ENCODE assay signal across 8 mouse cellular contexts in the genomic region with DNA sequence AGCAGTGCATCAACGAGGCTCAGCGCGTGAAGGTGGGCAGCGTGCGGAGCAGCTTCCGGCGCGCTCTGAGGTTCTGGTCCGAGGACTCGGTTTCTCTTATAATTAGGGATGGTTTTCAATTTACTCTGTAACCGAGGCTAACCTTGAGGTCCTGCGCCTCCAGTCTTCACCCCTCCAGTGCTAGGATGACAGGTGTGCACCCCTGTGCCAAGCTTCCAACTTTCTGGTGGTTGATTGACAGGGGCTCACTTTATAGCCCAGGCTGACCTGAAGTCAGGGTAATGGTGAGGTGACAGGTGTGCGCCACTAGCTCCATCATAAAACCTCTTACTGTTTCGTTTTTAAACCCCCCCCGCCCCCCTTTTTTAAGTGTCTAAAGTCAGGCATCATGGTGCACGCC. TPM values are rescaled to one million over a fixed set of nuclear protein-coding genes. Genes with fewer than 3 reads are reported as not detected.
A peak's percentile ranks its signal among the peaks of the same experiment; 100 is the strongest.
DNase-seq lines count a peak whose midpoint lies in the region; ATAC-seq and TF ChIP-seq lines count a peak whose summit lies in the region.

No protein-coding gene starts in this region.

- H3K9ac ChIP-seq in kidney, postnatal 0 days (ENCODE audit: low read depth, low read length): peak overlapping the region; percentile 86
- H3K9ac ChIP-seq in embryonic facial prominence, embryonic 12.5 days: peak overlapping the region; percentile 76
- peak overlapping the region; percentile 83 for H3K9ac ChIP-seq in intestine, embryonic 15.5 days
- peak overlapping the region; percentile 75 for H3K9ac ChIP-seq in midbrain, postnatal 0 days (replicated peaks; ENCODE audit: low read length, poor library complexity, severe bottlenecking)

- TF ChIP-seq CTCF in kidney, postnatal 0 days (IDR thresholded peaks at IDR 0.05; ENCODE audit: low read depth): no peak
- TF ChIP-seq CTCF in midbrain, postnatal 0 days (IDR thresholded peaks at IDR 0.05): no peak

- H3K27ac ChIP-seq in kidney, postnatal 0 days: peak overlapping the region; percentile 73
- H3K27ac ChIP-seq in embryonic facial prominence, embryonic 12.5 days: peak overlapping the region; percentile 47
- H3K27ac ChIP-seq in intestine, embryonic 15.5 days: peak overlapping the region; percentile 61
- peak overlapping the region; percentile 62 for H3K27ac ChIP-seq in midbrain, postnatal 0 days (ENCODE audit: low read depth, low read length)

- H3K9me3 ChIP-seq in kidney, postnatal 0 days (replicated peaks; ENCODE audit: low read length): no peaks in the 10 kb centered on the region
- H3K9me3 ChIP-seq in embryonic facial prominence, embryonic 12.5 days: no peaks in the 10 kb centered on the region
- H3K9me3 ChIP-seq in intestine, embryonic 15.5 days: no peaks in the 10 kb centered on the region
- H3K9me3 ChIP-seq in midbrain, postnatal 0 days (ENCODE audit: low read length): no peaks in the 10 kb centered on the region

- WGBS in kidney, postnatal 0 days: 4% methylated on average over 16 of the region's 16 CpGs
- 5% methylated on average over 16 of the region's 16 CpGs for WGBS in embryonic facial prominence, embryonic 12.5 days
- WGBS in intestine, embryonic 15.5 days: 3% methylated on average over 16 of the region's 16 CpGs
- 5% methylated on average over 16 of the region's 16 CpGs for WGBS in midbrain, postnatal 0 days

- peaks cover 31% of the 10 kb centered on the region for H3K36me3 ChIP-seq in kidney, postnatal 0 days (ENCODE audit: insufficient read depth, low read length)
- peaks cover 50% of the 10 kb centered on the region for H3K36me3 ChIP-seq in embryonic facial prominence, embryonic 12.5 days
- peaks cover 32% of the 10 kb centered on the region for H3K36me3 ChIP-seq in intestine, embryonic 15.5 days
- peaks cover 39% of the 10 kb centered on the region for H3K36me3 ChIP-seq in midbrain, postnatal 0 days (ENCODE audit: insufficient read depth, low read length)

- no peaks in the 10 kb centered on the region for H3K27me3 ChIP-seq in kidney, postnatal 0 days (ENCODE audit: insufficient read depth, low read length)
- H3K27me3 ChIP-seq in embryonic facial prominence, embryonic 12.5 days: no peaks in the 10 kb centered on the region
- H3K27me3 ChIP-seq in intestine, embryonic 15.5 days (replicated peaks): no peaks in the 10 kb centered on the region
- no peaks in the 10 kb centered on the region for H3K27me3 ChIP-seq in midbrain, postnatal 0 days (ENCODE audit: insufficient read depth, low read length)

- ATAC-seq in kidney, postnatal 0 days (replicated peaks; ENCODE audit: low FRiP score, low read depth): peak; percentile 45
- 0 out of 2 replicates have a peak, but pooled peaks have one; percentile 24 for ATAC-seq in embryonic facial prominence, embryonic 12.5 days (ENCODE audit: insufficient number of reproducible peaks, insufficient read depth, low FRiP score, low TSS enrichment)
- ATAC-seq in intestine, embryonic 15.5 days: peak; percentile 61
- 0 out of 2 replicates have a peak, but pooled peaks have one; percentile 29 for ATAC-seq in midbrain, postnatal 0 days (ENCODE audit: low FRiP score)

- no peak for DNase-seq in kidney, postnatal 0 days (ENCODE audit: low spot score)
- DNase-seq in kidney, postnatal 25 days: no peak
- DNase-seq in midbrain, postnatal 0 days (ENCODE audit: low spot score): no peak
- DNase-seq in frontal cortex, adult 2 months (ENCODE audit: extremely low spot score in 1 of 2, low spot score in 1 of 2): no peak
- no peak for DNase-seq in retina, embryonic 14.5 days (ENCODE audit: low spot score)
- DNase-seq in layer of hippocampus, adult 8-10 months (ENCODE audit: low spot score in 2 of 2): no peak

- peaks cover 17% of the 10 kb centered on the region; the same call in 1 of the 2 replicates for H3K4me1 ChIP-seq in kidney, postnatal 0 days (replicated peaks; ENCODE audit: insufficient read depth, low read length)
- H3K4me1 ChIP-seq in embryonic facial prominence, embryonic 12.5 days: peaks cover 15% of the 10 kb centered on the region
- H3K4me1 ChIP-seq in intestine, embryonic 15.5 days (replicated peaks): peaks cover 20% of the 10 kb centered on the region
- peaks cover 11% of the 10 kb centered on the region for H3K4me1 ChIP-seq in midbrain, postnatal 0 days (ENCODE audit: insufficient read depth, low read length)

- peak overlapping the region; percentile 92 for H3K4me2 ChIP-seq in kidney, postnatal 0 days (ENCODE audit: low read length)
- H3K4me2 ChIP-seq in embryonic facial prominence, embryonic 12.5 days (replicated peaks): peak overlapping the region; percentile 94
- H3K4me2 ChIP-seq in intestine, embryonic 15.5 days (replicated peaks): peak overlapping the region; percentile 73
- H3K4me2 ChIP-seq in midbrain, postnatal 0 days (ENCODE audit: low read depth, low read length, poor library complexity, severe bottlenecking): peak overlapping the region; percentile 91

- peak overlapping the region; percentile 94 for H3K4me3 ChIP-seq in kidney, postnatal 0 days (replicated peaks; ENCODE audit: low read depth, low read length)
- H3K4me3 ChIP-seq in embryonic facial prominence, embryonic 12.5 days: peak overlapping the region; percentile 79
- H3K4me3 ChIP-seq in intestine, embryonic 15.5 days (replicated peaks): peak overlapping the region; percentile 84
- H3K4me3 ChIP-seq in midbrain, postnatal 0 days (ENCODE audit: low read depth, low read length): peak overlapping the region; percentile 78

RNA-seq across cellular contexts. Expression of a gene that starts 0.6 kb away (rescaled TPM):
- polyA plus RNA-seq in kidney, postnatal 0 days (2015; fragmentation: Nextera tagmentation; extraction: Ambion mirVana): 309 and 334 TPM in 2 replicates
- 267 and 295 TPM in 2 replicates for polyA plus RNA-seq in embryonic facial prominence, embryonic 12.5 days (2016; fragmentation: Nextera tagmentation; extraction: Ambion mirVana)
- polyA plus RNA-seq in intestine, embryonic 15.5 days (2015; fragmentation: Nextera tagmentation; extraction: Ambion mirVana): 331 and 429 TPM in 2 replicates
- 97.1 and 106 TPM in 2 replicates for total RNA-seq in midbrain, postnatal 0 days (2014; rRNA removed)
- polyA plus RNA-seq in midbrain, postnatal 0 days (2015; fragmentation: Nextera tagmentation; extraction: Ambion mirVana): 264 and 291 TPM in 2 replicates
- polyA plus RNA-seq in frontal cortex, adult 2 months (2012; rRNA removed): 252 and 259 TPM in 2 replicates
- 100 to 1,000 TPM; 127 to 152 (median 135) TPM for total RNA-seq in layer of hippocampus, adult 8-10 months (2022)

RNA-seq across cellular contexts. Expression of a gene that starts 0.6 kb away (rescaled TPM):
- polyA plus RNA-seq in kidney, postnatal 0 days (2015; fragmentation: Nextera tagmentation; extraction: Ambion mirVana): 41.0 and 43.0 TPM in 2 replicates
- polyA plus RNA-seq in embryonic facial prominence, embryonic 12.5 days (2016; fragmentation: Nextera tagmentation; extraction: Ambion mirVana): 54.8 and 58.9 TPM in 2 replicates
- 45.8 and 52.7 TPM in 2 replicates for polyA plus RNA-seq in intestine, embryonic 15.5 days (2015; fragmentation: Nextera tagmentation; extraction: Ambion mirVana)
- 43.6 and 46.3 TPM in 2 replicates for total RNA-seq in midbrain, postnatal 0 days (2014; rRNA removed)
- 41.2 and 47.0 TPM in 2 replicates for polyA plus RNA-seq in midbrain, postnatal 0 days (2015; fragmentation: Nextera tagmentation; extraction: Ambion mirVana)
- 48.6 and 51.7 TPM in 2 replicates for polyA plus RNA-seq in frontal cortex, adult 2 months (2012; rRNA removed)
- total RNA-seq in layer of hippocampus, adult 8-10 months (2022): 10 to 100 TPM; 49.2 to 55.5 (median 54.6) TPM

RNA-seq across cellular contexts. Expression of a gene that starts 12.7 kb away (rescaled TPM):
- polyA plus RNA-seq in kidney, postnatal 0 days (2015; fragmentation: Nextera tagmentation; extraction: Ambion mirVana): 1.9 and 2.1 TPM in 2 replicates
- 10.0 and 11.1 TPM in 2 replicates for polyA plus RNA-seq in embryonic facial prominence, embryonic 12.5 days (2016; fragmentation: Nextera tagmentation; extraction: Ambion mirVana)
- polyA plus RNA-seq in intestine, embryonic 15.5 days (2015; fragmentation: Nextera tagmentation; extraction: Ambion mirVana): 3.6 TPM in 2 replicates
- 65.1 and 86.5 TPM in 2 replicates for total RNA-seq in midbrain, postnatal 0 days (2014; rRNA removed)
- polyA plus RNA-seq in midbrain, postnatal 0 days (2015; fragmentation: Nextera tagmentation; extraction: Ambion mirVana): 47.9 and 51.3 TPM in 2 replicates
- 86.7 and 86.9 TPM in 2 replicates for polyA plus RNA-seq in frontal cortex, adult 2 months (2012; rRNA removed)
- total RNA-seq in layer of hippocampus, adult 8-10 months (2022): 100 to 1,000 TPM in 3 of 4 experiments, 10 to 100 TPM in 1; 99.3 to 118 (median 106) TPM

RNA-seq across cellular contexts. Expression of a gene that starts 20.3 kb away (rescaled TPM):
- polyA plus RNA-seq in kidney, postnatal 0 days (2015; fragmentation: Nextera tagmentation; extraction: Ambion mirVana): 48.9 and 50.0 TPM in 2 replicates
- 89.4 and 89.6 TPM in 2 replicates for polyA plus RNA-seq in embryonic facial prominence, embryonic 12.5 days (2016; fragmentation: Nextera tagmentation; extraction: Ambion mirVana)
- 27.7 and 31.5 TPM in 2 replicates for polyA plus RNA-seq in intestine, embryonic 15.5 days (2015; fragmentation: Nextera tagmentation; extraction: Ambion mirVana)
- total RNA-seq in midbrain, postnatal 0 days (2014; rRNA removed): 36.4 and 49.7 TPM in 2 replicates
- polyA plus RNA-seq in midbrain, postnatal 0 days (2015; fragmentation: Nextera tagmentation; extraction: Ambion mirVana): 13.8 and 18.3 TPM in 2 replicates
- polyA plus RNA-seq in frontal cortex, adult 2 months (2012; rRNA removed): 18.2 and 18.5 TPM in 2 replicates
- total RNA-seq in layer of hippocampus, adult 8-10 months (2022): 10 to 100 TPM; 74.1 to 89.8 (median 80.1) TPM

RNA-seq across cellular contexts. Expression of a gene that starts 26.7 kb away (rescaled TPM):
- 3.8 and 4.0 TPM in 2 replicates for polyA plus RNA-seq in kidney, postnatal 0 days (2015; fragmentation: Nextera tagmentation; extraction: Ambion mirVana)
- 2.1 and 3.2 TPM in 2 replicates for polyA plus RNA-seq in embryonic facial prominence, embryonic 12.5 days (2016; fragmentation: Nextera tagmentation; extraction: Ambion mirVana)
- polyA plus RNA-seq in intestine, embryonic 15.5 days (2015; fragmentation: Nextera tagmentation; extraction: Ambion mirVana): 0.38 and 1.4 TPM in 2 replicates
- not detected in 2 replicates for total RNA-seq in midbrain, postnatal 0 days (2014; rRNA removed)
- polyA plus RNA-seq in midbrain, postnatal 0 days (2015; fragmentation: Nextera tagmentation; extraction: Ambion mirVana): 4.8 and 5.3 TPM in 2 replicates
- 34.8 and 63.7 TPM in 2 replicates for polyA plus RNA-seq in frontal cortex, adult 2 months (2012; rRNA removed)
- total RNA-seq in layer of hippocampus, adult 8-10 months (2022): 10 to 100 TPM in 2 of 4 experiments, 1 to 10 TPM in 1, not detected in 1; 4.8 to 16.4 (median 11.3) TPM
